Mouse (Mus musculus): ENCODE results near the gene Nfkbil1.
A peak's percentile ranks its signal among the peaks of the same experiment; 100 is the strongest.

Gene Nfkbil1

DNA sequence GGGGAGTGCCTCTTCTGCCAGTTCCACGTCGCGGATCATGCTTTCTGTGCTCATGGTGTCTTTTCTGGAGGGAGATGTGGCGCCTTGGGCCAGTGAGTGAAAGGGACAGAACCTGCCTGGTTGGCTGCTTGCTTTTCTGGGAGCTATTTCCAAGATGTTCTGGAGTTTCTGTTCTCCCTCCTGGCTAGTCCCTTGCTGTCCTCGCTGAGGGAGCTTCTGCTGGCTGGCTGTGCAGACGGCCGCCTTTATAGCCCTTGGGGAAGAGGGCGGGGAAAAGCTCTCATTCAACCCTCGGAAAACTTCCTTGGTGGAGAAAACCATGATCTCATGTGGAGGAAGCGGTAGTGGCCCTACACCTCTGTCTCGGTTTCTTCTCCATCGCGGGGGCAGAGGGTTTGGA, 33.8 kb downstream of the Nfkbil1 start, which contains the start of gene Tnf:
Gene Tnf (minus strand): TSS at position 221 of the 400 bp plus-strand sequence.
- DNase-seq (ENCODE audit: low read depth): no peak

DNA sequence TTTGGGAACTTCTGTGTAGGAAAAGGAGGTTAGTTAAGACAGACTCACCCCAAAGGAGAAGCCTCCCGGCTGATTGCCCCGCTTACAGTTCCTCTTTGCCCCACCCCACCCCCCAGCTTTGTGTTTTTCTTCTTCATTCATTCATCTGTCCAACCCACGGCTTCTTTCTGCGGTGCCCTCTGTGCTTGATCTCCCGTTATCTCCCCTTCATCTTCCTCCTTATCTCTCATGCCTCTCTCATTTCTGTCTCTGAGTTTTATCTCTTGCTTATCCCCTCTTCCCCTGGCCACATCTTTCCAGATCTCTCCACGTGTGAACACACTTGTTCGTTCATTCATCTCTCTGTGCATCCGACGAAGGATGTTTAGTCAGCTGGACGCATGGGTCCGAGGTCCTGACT, 34.5 kb downstream of the Nfkbil1 start:
- no peak for DNase-seq (ENCODE audit: low read depth)

DNA sequence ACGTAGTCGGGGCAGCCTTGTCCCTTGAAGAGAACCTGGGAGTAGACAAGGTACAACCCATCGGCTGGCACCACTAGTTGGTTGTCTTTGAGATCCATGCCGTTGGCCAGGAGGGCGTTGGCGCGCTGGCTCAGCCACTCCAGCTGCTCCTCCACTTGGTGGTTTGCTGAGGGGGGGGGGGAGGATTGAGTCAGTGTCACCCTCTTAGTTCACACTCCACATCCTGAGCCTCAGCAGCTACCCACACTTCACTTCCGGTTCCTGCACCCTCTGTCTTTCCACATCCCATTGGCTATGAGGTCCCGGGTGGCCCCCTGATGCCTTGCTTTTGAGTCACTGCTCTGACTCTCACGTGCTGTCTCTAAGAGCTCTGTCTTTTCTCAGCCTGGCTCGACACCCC, 35.2 kb downstream of the Nfkbil1 start:
- no peak for DNase-seq (ENCODE audit: low read depth)

DNA sequence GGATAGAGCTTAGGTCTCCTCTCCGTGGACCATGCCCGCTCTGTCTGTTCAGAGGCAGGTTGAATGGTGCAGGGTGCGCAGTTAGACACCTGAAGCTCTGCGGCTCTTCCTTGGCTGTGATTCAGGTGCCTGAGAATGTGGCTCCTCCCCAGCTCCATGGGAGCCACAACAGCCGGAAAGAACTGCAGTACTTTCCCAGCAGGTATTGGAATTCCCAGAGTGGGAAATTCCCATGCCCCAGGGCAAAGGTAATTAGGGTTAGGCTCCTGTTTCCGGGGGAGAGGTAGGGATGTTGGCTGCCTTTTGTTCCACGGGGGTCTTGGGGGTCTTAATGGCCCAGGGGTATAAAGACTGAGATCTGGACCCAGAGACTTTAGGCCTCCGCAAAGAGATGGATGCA, 36.6 kb downstream of the Nfkbil1 start:
- no peak for DNase-seq (ENCODE audit: low read depth)

DNA sequence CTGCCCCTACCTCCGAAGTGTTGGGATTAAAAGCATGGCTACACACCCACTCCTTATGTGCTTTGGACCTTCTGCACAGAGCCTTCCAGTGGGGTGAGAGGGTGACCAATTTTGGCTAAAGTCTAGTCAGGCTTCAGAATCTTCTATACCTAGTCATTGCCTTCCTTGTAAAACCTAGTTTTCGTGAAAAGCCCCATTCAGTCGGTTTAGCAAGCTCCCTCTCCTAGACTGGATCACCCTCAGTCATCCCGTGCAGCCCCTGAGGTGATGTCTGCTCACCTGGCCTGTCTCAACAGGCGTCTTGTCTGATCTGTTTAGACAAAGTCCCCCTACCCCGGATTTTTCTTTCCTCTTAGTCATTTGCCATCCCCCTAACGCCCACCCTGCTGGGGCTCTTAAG, 37.6 kb downstream of the Nfkbil1 start:
- DNase-seq (ENCODE audit: low read depth): no peak

DNA sequence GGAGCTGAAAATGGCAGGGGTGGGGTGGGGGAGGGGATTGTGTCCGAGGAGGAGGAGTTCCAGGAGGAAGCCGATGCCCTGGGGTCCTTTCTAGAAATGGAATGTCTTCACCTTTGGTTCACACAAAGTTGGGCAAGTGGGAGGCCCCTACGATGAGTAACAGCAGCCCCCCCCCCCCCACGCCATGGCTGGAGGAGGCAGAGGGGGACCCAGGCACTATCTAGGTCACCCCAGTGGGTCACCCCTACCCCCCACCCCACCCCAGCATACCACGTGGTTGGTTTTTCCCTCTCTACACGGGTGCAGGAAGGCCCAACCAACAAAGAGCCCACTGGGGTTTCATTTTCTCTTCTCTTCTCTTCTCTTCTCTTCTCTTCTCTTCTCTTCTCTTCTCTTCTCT, 38.5 kb downstream of the Nfkbil1 start:
- DNase-seq (ENCODE audit: low read depth): no peak

DNA sequence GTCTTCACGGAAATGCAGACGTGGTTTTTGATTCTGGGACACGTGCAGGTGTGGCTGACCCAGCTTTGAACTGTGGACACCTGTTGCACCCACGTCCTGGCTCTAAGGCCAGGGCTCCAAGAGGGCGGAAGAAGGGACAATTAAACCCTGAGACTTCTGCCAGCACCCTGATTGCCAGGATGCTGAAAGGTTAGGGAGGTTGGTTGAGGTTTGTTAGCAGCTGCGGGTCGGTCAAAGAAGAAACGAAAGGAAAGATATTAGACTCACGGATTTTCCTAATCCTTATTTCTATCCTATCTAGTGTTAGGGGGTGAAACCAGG, 39.3 kb downstream of the Nfkbil1 start:
- DNase-seq (ENCODE audit: low read depth): no peak

DNA sequence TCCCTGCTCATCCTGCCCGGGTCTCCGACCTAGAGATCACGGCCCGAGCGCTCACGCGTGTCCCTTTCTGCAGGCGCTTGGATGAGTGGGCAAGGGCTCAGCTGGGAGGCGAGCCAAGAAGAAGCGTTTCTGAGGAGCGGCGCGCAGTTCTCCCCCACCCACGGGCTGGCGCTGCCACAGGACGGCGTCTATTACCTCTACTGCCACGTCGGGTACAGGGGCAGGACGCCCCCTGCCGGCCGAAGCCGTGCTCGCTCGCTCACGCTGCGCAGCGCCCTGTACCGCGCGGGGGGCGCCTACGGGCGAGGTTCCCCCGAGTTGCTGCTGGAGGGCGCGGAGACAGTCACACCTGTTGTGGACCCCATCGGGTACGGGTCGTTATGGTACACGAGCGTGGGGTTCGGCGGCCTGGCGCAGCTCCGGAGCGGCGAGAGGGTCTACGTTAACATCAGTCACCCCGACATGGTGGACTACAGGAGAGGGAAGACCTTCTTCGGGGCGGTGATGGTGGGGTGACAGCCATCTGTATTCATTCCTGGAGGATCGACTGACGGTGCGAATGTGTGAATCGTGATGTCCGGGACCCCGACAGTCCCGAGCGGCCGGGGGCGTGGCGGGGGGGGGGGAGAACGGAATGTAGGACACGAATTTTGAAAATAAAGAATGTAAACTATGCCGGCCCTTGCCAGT, 39.8 kb downstream of the Nfkbil1 start:
- DNase-seq (ENCODE audit: low read depth): peak; percentile 55

DNA sequence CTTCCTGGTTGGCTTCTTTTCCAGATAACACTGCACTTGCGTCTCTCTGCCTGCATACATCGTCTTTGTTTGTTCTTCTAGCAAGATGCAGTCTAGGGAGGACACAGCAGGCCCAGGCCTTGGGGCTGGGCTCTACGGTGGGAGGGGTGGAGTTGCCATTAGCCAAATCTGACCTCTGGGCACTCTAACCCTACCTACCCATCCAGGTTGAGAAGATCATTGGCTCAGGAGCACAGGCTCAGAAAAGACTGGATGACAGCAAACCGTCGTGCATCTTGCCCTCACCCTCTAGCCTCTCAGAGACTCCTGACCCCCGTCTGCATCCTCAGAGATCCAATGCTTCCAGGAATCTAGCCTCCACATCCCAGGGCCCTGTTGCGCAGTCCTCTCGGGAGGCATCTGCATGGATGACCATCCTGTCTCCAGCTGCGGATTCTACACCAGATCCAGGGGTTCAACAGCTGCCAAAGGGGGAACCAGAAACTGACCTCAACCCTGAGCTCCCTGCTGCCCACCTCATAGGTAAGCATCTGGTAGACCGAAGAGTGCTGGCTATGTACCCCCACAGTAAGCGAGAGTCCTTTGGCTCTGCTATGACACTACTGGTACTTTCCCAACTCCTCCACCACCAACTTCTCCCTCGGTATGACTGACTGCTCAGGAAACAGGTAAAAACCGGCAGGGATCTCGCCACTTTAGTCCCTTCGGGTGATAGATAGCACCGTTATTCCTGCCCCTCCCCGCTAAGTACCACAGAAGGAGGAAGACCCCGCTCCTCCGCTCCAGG, 40.6 kb downstream of the Nfkbil1 start:
- no peak for DNase-seq (ENCODE audit: low read depth)

DNA sequence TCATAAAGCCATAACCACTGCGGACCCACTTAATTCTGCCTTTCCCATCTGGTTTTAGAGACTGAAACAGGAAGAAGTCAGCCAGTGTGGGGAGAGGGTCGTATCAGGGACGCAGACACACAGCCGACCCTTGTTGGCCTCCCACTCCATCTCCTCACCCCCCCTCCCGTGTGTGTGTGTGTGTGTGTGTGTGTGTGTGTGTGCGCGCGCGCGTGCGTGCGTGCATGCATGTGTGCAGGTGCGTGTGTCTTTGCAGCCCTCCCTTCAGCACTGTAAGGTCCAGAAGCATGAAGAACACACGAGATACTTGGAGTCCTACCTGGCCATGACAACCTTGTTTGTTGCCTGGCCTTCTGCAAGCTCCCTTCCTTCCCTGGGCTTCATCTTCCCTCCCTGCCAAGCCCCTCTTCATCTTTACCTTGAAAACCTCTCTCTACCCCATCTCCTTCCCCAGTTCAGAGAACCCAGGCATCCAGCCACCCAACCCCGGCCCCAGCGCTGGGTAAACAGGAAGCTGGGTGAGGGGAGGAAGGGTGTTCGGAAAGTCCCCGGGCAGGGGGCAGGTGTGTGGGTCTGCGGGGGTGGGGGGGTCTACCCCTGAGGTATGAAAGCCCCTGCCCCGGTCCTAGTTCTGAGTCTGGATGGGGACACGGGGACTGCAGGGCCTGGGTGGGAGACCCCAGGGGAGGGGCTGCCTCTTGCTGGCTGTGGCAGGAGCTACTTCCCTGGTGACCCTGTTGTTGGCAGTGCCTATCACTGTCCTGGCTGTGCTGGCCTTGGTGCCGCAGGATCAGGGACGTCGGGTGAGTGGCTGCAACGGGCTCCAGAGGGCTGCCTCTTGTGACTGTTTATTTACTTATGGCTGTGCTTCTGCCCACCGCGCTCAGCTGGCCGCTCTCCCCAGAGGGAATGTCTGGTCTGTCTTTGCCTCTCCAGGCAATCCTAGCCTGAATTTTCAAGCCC, 41.4 kb downstream of the Nfkbil1 start, which contains the start of gene Ltb:
Gene Ltb (plus strand): TSS at position 559 of the 963 bp plus-strand sequence.
- DNase-seq (ENCODE audit: low read depth): no peak

DNA sequence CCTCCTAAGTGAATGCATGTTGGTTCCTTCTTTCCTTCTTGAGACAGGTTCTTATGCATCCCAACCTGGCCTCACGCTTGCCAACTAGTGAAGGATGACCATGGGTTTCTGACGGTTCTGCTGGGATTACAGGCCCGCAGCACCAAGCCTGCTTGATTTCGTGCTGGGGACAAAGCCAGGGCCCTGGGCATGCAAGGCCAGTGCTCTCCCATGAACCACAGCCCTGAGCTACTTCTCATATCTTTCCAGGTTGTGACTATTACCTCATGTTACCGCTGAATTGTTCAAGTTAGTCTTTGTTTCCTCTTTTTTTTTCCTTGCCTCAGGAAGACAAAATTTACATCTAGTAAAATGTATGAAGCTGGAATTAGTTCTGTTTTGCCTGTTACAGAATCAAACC, 42.7 kb downstream of the Nfkbil1 start:
- DNase-seq (ENCODE audit: low read depth): no peak

DNA sequence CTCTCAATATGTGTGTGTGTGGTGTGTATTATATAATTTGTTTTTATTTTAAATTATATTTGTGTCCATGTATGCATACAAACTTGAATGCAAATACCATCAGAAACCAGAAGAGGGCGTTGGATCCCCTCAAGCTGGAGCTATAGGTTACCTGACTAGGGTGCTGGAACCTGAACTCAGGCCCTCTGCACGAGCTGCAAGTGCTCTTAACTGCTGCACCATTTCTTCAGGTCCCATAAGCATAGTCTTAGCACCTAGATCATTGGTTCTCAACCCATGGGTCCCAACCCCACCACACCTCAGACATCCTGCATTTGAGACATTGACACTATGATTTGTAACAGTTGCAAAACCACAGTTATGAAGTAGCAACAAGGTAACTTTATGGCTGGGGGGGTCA, 43.9 kb downstream of the Nfkbil1 start:
- no peak for DNase-seq (ENCODE audit: low read depth)

DNA sequence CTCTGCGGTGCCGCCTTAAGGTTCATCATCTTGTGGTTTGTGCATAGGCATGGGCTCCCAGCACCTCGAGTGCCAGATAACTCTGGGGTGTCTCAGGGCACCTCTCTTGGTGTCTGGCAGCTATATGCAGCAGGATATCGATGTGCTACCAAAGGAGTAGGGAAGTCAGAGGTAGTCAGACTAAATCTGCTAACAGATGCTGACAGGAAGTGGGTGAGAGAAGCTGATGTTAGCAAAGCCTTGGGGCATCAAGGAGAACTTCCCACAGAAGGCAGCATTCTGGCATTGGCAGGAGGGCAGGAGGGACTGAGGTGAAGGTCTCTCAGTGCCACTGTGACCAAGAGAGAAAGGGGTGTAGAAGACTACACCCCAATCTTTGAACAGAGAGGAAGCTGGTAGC, 45.5 kb downstream of the Nfkbil1 start:
- DNase-seq (ENCODE audit: low read depth): no peak

DNA sequence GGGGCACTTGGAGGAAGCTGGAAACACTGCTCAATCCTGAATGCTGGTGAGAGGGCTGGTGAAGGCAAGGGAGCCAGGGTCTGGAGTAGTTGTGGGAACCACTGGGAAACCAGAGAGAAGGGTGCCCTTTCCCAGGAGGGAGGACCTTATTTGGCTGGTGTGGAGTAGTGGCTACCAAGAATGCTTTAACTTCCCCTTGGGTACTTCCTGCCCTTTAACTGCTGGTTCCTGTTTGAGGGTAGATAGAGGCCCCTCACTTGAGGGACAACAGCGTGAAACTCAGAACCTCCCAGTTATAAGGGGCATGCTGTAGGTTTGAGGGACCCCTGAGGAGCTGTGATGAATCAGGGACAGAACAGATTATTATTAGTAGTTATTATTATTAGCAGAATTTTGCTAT, 46.4 kb downstream of the Nfkbil1 start:
- no peak for DNase-seq (ENCODE audit: low read depth)

DNA sequence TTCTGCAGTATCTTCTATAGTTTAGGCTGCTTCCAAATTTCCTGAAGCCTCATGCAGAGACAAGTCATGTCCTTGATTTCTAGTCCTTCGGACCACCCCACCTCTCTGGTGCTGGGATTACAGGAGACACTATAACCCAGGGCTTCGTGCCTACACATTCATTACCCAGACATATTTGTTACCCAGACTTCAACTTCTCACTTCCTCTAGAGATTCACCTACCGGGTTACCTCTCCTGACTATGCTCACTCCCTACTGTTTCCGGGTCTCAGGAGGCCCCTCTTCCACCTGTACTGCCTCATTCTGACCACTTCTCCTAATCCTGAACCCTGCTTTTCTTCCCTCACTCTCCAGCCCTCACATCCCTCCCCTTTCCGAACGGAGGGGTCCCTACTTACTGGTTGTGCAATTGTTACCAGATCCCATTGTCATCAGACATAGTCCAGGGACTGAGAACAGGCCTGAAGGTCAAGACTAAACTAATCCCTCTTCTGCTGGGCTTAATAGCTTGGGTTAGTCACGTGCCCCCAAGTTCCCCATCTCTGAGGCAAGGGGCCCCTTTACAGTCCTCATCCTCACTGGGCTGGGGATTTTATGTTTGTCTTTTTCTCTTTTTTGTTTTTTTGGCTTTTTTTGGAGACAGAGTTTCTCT, 47.5 kb downstream of the Nfkbil1 start, which contains the start of gene Lst1:
Gene Lst1 (minus strand): TSS at position 481 of the 652 bp plus-strand sequence.
- no peak for DNase-seq (ENCODE audit: low read depth)

DNA sequence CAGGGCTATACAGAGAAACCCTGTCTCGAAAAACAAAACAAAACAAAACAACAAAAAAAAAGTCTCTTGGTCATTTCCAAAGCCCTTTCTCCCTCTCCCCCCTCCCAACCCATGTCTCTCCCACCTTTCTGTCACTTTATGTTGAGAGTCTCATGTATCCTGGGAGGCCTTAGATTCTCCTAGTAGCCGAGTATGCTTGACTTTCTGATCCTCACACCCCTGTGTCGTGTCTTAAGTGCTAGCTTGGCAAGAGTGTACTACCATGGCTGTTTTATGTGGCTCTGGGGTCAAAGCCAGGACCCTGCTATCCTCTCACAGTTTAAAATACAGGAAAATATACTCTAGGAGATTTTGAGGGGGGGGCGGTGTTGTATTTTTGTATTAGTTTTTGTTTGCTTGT, 48.2 kb downstream of the Nfkbil1 start:
- no peak for DNase-seq (ENCODE audit: low read depth)

DNA sequence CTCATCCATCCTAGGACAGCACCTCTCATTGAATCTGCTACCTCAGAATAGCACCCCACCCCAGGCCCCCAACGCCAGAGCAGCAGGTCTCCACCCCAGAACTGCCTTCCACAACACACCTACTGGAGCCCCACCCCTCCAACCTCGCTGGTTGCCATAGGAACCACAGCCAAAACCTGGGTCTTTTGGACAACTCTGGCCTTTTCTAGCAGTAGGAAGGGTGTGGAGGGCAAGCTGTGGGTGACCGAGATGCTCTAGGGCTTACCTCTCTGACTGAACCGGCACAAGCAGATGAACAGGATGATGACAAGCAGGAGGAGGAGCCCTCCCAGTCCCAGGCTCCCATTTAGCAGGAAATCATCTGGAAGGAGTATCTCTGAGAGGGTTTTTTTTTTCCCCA, 48.9 kb downstream of the Nfkbil1 start:
- DNase-seq (ENCODE audit: low read depth): no peak

DNA sequence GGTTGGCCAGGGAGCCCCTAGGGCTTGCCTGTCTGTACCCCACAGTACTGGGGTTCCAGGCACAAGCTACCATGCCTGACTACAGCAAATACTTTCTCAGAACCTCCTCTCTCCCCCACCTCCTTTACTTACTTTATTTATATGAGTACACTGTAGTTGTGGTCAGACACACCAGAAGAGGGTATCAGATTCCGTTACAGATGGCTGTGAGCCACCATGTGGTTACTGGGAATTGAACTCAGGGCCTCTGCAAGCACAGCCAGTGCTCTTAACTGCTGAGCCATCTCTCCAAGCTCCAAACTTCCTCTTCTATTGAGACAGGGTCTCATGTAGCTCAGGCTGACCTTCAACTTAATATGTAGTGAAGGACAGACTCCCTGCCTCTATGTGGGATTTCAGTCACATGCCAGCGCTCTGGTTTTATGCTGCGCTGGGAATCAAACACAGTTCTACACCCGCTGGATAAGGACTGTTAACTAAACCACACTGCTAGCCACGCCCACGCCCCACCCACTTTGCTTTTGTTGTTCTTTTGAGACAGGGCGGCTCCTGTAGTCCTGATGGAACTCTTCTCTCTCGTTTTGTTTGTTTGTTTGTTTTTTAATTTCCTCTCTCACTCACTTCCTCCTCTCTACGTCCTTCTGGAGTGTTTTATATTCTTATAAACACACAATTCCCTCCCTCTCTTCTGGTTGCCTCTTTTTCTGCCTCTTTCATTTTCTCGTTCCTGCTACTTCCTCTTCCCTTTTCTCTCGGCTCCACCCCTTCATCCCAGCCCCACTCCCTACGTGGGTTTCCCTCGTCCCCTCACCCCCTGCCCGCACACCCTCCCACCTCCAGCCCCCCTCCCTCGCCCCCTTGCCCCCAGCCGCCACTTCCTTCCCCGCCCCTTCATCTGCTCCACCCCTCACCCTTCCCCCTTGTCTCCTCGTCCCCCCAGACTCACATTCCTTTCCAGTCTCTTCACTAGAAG, 49.7 kb downstream of the Nfkbil1 start:
- DNase-seq (ENCODE audit: low read depth): peak; percentile 86

DNA sequence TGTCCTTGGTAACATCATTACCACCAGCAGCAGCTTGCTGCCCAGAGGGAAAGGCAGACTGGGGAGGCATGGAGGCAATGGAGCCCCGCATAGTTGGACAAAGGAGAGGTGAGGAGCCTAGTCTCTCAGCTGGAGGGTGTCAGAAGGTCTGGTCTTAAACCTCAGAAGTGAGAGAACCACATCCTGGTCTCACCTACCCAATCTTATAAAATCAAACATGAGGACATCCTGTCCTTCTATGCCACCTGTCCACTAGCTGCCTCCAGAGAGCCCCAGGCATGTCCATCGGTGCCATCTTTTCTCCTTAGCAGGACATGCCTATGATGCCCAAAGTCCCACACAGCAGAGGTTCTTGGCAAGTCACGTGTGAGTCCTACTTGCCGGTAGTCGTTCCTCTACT, 55.5 kb downstream of the Nfkbil1 start:
- DNase-seq (ENCODE audit: low read depth): no peak

DNA sequence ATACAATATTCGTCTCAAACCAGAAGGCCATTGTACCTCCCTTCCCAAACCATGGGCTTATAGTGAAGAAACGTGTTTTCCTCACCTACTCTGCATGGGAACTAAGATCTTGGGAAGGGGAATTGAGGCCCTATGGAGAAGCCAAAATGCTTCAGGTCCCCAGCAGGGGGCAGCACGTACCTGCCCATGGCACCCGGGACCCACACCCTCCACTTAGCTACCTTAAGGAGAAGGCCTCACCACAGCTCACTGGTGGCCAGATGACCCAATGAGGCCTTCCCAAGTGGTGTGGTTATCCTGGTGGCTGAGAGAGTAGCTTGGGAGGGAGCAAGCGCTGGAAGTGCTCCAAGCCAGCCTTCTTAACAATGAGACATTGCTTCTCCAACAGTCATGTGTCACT, 57.1 kb downstream of the Nfkbil1 start:
- DNase-seq (ENCODE audit: low read depth): no peak

DNA sequence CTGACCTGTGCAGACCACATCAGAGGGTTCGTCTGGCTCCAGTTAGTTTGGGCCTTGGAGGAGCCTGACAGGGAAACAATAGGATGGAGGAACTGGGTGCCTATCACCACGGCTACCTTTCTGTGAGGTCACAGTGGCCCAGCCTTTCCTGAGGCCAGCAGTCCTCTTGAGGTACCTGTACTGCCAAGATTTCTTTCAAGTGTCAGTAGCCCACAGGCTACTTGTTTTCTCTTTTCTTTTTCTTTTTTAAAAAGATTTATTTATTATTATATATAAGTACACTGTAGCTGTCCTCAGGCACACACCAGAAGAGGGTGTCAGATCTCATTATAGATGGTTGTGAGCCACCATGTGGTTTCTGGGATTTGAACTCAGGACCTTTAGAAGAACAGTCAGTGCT, 59.6 kb downstream of the Nfkbil1 start, which contains the start of gene Aif1:
Gene Aif1 (minus strand): TSS at position 101 of the 400 bp plus-strand sequence.
- no peak for DNase-seq (ENCODE audit: low read depth)

Data from c-Kit-positive CD71-positive TER-119-negative erythroid progenitor cells, embryonic 14.5 days (primary cell).